Mouse (Mus musculus): ENCODE measurements around the gene Als2. TPM values are rescaled to one million over a fixed set of nuclear protein-coding genes. Genes with fewer than 3 reads are reported as not detected.

Gene Als2
- polyA plus RNA-seq, 1 experiment from 2014 or later: 13.5 TPM

- 48% methylated on average over 4 of the region's 4 CpGs for WGBS
- Histone ChIP-seq H3K4me2 (no peak overlapping the region), H3K4me3 (ENCODE audit: low read depth, low read length) (no peak overlapping the region), H3K27ac (ENCODE audit: low read depth) (no peak overlapping the region), H3K27me3 (ENCODE audit: insufficient read depth, low read length) (no peaks in the 10 kb centered on the region), H3K9ac (no peak overlapping the region), H3K36me3 (ENCODE audit: insufficient read depth) (0 out of 2 replicates have a peak, but pooled peaks cover 6% of the 10 kb centered on the region), H3K9me3 (ENCODE audit: low read depth, low read length) (no peaks in the 10 kb centered on the region), H3K4me1 (ENCODE audit: insufficient read depth) (no peaks in the 10 kb centered on the region)
- no peak for TF ChIP-seq CTCF (IDR thresholded peaks at IDR 0.05; ENCODE audit: low read depth)
- no peak for ATAC-seq (ENCODE audit: insufficient read depth)
- no peak for DNase-seq
Measured at GRCm38 (mm10) chr1:59229187-59229586, 7.8 kb downstream of the Als2 start.

- DNase-seq: no peak
- Histone ChIP-seq H3K27me3 (ENCODE audit: insufficient read depth, low read length) (no peaks in the 10 kb centered on the region), H3K4me3 (ENCODE audit: low read depth, low read length) (no peak overlapping the region), H3K9me3 (ENCODE audit: low read depth, low read length) (no peaks in the 10 kb centered on the region), H3K4me2 (no peak overlapping the region), H3K9ac (no peak overlapping the region), H3K27ac (ENCODE audit: low read depth) (no peak overlapping the region), H3K36me3 (ENCODE audit: insufficient read depth) (0 out of 2 replicates have a peak, but pooled peaks cover 6% of the 10 kb centered on the region), H3K4me1 (ENCODE audit: insufficient read depth) (no peaks in the 10 kb centered on the region)
- no peak for ATAC-seq (ENCODE audit: insufficient read depth)
- WGBS: 79% methylated on average over 7 of the region's 7 CpGs
- no peak for TF ChIP-seq CTCF (IDR thresholded peaks at IDR 0.05; ENCODE audit: low read depth)
Measured at GRCm38 (mm10) chr1:59228552-59228951, 8.5 kb downstream of the Als2 start.

- no peak for TF ChIP-seq CTCF (IDR thresholded peaks at IDR 0.05; ENCODE audit: low read depth)
- no peak overlapping the region for H3K27ac ChIP-seq (ENCODE audit: low read depth)
- DNase-seq: no peak
- H3K4me2 ChIP-seq: no peak overlapping the region
- H3K9me3 ChIP-seq (ENCODE audit: low read depth, low read length): no peaks in the 10 kb centered on the region
- no peak overlapping the region for H3K4me3 ChIP-seq (ENCODE audit: low read depth, low read length)
- WGBS: 82% methylated on average over 7 of the region's 7 CpGs
- H3K27me3 ChIP-seq (ENCODE audit: insufficient read depth, low read length): no peaks in the 10 kb centered on the region
- H3K4me1 ChIP-seq (ENCODE audit: insufficient read depth): no peaks in the 10 kb centered on the region
- H3K36me3 ChIP-seq (ENCODE audit: insufficient read depth): no peaks in the 10 kb centered on the region
- no peak overlapping the region for H3K9ac ChIP-seq
- ATAC-seq (ENCODE audit: insufficient read depth): no peak
Measured at GRCm38 (mm10) chr1:59222101-59222825, 14.8 kb downstream of the Als2 start.

GRCm38 (mm10) chr1:59221591-59221990 lies 15.4 kb downstream of the Als2 start:
- 61% methylated on average over 2 of the region's 2 CpGs for WGBS
- no peak overlapping the region for H3K27ac ChIP-seq (ENCODE audit: low read depth)
- TF ChIP-seq CTCF (IDR thresholded peaks at IDR 0.05; ENCODE audit: low read depth): no peak
- no peaks in the 10 kb centered on the region for H3K27me3 ChIP-seq (ENCODE audit: insufficient read depth, low read length)
- no peaks in the 10 kb centered on the region for H3K36me3 ChIP-seq (ENCODE audit: insufficient read depth)
- no peaks in the 10 kb centered on the region for H3K4me1 ChIP-seq (ENCODE audit: insufficient read depth)
- no peaks in the 10 kb centered on the region for H3K9me3 ChIP-seq (ENCODE audit: low read depth, low read length)
- no peak overlapping the region for H3K4me3 ChIP-seq (ENCODE audit: low read depth, low read length)
- no peak overlapping the region for H3K9ac ChIP-seq
- ATAC-seq (ENCODE audit: insufficient read depth): no peak
- DNase-seq: peak; percentile 7
- H3K4me2 ChIP-seq: no peak overlapping the region

- no peak for DNase-seq
- WGBS: 69% methylated on average over 3 of the region's 3 CpGs
- ATAC-seq (ENCODE audit: insufficient read depth): no peak
- no peak overlapping the region for H3K4me2 ChIP-seq
- H3K9ac ChIP-seq: no peak overlapping the region
- TF ChIP-seq CTCF (IDR thresholded peaks at IDR 0.05; ENCODE audit: low read depth): no peak
- peaks cover 1% of the 10 kb centered on the region; the same call in 1 of the 2 replicates for H3K36me3 ChIP-seq (ENCODE audit: insufficient read depth)
- no peaks in the 10 kb centered on the region for H3K27me3 ChIP-seq (ENCODE audit: insufficient read depth, low read length)
- no peak overlapping the region for H3K4me3 ChIP-seq (ENCODE audit: low read depth, low read length)
- no peak overlapping the region for H3K27ac ChIP-seq (ENCODE audit: low read depth)
- H3K4me1 ChIP-seq (ENCODE audit: insufficient read depth): no peaks in the 10 kb centered on the region
- H3K9me3 ChIP-seq (ENCODE audit: low read depth, low read length): no peaks in the 10 kb centered on the region
Measured at GRCm38 (mm10) chr1:59220371-59220770, 16.7 kb downstream of the Als2 start.

DNA sequence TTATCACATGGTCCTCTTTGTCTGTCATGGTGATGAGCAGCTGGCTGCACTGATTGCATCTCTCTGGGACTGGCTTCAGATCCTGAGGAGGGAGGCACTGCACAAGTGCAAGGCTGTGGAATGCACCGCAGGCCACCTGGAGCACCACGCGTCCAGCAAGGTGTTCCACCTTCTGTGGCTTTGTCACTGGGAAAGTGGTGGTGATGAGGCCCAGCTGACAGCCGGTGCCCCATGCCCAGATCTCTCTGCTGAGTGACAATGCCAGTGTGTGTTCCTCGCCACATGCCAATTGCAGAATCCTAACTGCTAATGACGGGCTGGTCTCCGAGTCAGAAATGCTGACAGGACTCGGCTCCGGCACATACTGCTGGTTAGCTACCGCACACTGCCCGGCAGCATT lies 21.6 kb downstream of the Als2 start:
- 89% methylated on average over 11 of the region's 11 CpGs for WGBS

GRCm38 (mm10) chr1:59212951-59213350 lies 24.1 kb downstream of the Als2 start:
- DNase-seq (no peak), ATAC-seq (ENCODE audit: insufficient read depth) (no peak)
- H3K27ac ChIP-seq (ENCODE audit: low read depth): no peak overlapping the region
- H3K27me3 ChIP-seq (ENCODE audit: insufficient read depth, low read length): no peaks in the 10 kb centered on the region
- no peak overlapping the region for H3K4me2 ChIP-seq
- H3K9ac ChIP-seq: no peak overlapping the region
- H3K36me3 ChIP-seq (ENCODE audit: insufficient read depth): peaks cover 20% of the 10 kb centered on the region; the same call in 1 of the 2 replicates
- H3K4me1 ChIP-seq (ENCODE audit: insufficient read depth): no peaks in the 10 kb centered on the region
- TF ChIP-seq CTCF (IDR thresholded peaks at IDR 0.05; ENCODE audit: low read depth): no peak
- no peaks in the 10 kb centered on the region for H3K9me3 ChIP-seq (ENCODE audit: low read depth, low read length)
- WGBS: 40% methylated on average over 1 of the region's 1 CpGs
- H3K4me3 ChIP-seq (ENCODE audit: low read depth, low read length): no peak overlapping the region

More for the DNA sequence above, 21.6 kb downstream of the Als2 start:
- DNase-seq (no peak), ATAC-seq (ENCODE audit: insufficient read depth) (no peak)
- Histone ChIP-seq H3K4me2 (no peak overlapping the region), H3K9ac (no peak overlapping the region), H3K36me3 (ENCODE audit: insufficient read depth) (peaks cover 11% of the 10 kb centered on the region; the same call in 1 of the 2 replicates), H3K9me3 (ENCODE audit: low read depth, low read length) (no peaks in the 10 kb centered on the region), H3K4me1 (ENCODE audit: insufficient read depth) (no peaks in the 10 kb centered on the region), H3K27ac (ENCODE audit: low read depth) (no peak overlapping the region), H3K4me3 (ENCODE audit: low read depth, low read length) (no peak overlapping the region), H3K27me3 (ENCODE audit: insufficient read depth, low read length) (no peaks in the 10 kb centered on the region)
- no peak for TF ChIP-seq CTCF (IDR thresholded peaks at IDR 0.05; ENCODE audit: low read depth)

All from lung, embryonic 14.5 days (tissue).